Mouse (Mus musculus) kidney, adult 11 months (tissue): ENCODE measurements at regions not wholly inside any gene's neighbourhood (a gene's known extent, or its start where the extent isn't known, plus 50 kb on each side); places are given as distances from the start of the nearest gene placed in this dataset.
"Not testable (repeated sequence)": the region's sequence is repeated elsewhere in the genome, so short reads cannot be mapped to it uniquely, and the experiment has no call there.

Experiments used
- DNase-seq: peaks from one replicate; pipeline ENCODE4 v3.0.0; 2022

DNA sequence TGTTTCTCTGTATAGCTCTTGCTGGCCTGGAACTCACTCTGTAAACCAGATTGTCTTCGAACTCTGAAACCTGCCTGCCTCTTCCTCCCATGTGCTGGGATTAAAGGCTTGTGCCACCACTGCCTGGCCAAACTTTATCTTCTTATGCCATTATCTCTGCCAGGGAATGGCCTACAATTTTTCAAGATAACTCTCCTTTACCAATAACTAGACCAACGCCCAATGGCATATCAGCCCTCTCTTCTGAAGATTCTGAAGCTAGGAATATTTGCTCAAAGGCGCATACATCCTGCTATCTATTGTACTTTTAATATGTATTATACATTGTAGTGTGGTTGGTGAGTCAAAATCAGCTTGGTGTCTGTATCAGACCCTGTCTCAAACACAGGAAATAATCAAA lies 235.4 kb upstream of the Cts3 start:
- not testable (repeated sequence) for DNase-seq

DNA sequence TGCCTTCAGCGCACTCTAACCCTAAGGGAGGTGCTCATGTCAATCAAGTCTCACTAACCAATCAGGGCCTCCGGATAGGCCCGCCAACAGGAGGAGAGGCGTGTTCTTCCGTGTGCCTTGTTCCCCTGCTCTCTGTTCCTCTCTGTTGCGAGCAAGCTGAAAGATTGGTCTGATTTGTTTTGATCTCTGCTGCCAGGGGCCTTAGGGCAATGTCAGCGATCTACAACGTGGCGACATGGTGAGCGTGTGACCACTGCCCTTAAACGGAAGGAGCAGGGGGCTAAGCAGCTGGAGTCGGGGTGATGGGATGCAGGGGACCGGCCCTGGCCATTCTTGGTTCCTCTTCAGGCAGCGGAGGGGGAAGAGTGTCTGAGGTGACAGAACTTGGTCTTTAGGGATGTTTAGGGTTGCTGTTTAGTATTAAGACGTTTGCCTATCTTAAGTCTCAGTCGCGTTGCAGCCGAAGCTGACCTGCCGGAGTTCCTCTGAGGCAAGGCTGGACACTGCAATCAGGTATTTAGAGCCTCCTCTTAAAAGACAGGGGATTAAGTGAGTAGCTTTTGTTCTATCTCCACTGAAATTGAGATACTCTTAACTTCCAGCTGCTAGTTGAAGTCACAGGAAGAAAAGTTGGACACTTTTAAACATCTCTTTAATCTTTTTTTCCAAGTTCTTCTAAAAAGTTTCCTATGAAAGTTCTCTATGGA lies 234.4 kb upstream of the Cts3 start:
- DNase-seq, result peak; percentile 54

DNA sequence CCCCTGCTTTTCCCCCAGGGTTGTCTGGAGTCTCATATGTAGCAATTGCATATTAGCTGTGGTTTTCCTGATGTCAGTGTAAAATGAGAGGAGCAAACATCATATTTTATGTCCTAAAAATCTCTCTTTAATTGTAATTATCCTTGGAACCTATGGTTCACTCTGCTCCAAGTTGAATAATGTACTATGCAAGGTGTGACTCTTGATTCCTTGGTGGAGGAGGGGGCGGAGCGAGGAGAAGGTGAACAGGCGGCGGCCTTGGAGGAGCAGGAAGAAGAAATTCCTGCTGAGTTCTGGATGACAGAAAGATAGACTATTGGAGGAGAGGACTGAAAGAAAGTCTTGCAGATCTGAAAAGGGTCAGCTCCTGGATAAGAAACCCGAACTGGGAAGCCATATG lies 233.8 kb upstream of the Cts3 start:
- DNase-seq, result not testable (repeated sequence)

DNA sequence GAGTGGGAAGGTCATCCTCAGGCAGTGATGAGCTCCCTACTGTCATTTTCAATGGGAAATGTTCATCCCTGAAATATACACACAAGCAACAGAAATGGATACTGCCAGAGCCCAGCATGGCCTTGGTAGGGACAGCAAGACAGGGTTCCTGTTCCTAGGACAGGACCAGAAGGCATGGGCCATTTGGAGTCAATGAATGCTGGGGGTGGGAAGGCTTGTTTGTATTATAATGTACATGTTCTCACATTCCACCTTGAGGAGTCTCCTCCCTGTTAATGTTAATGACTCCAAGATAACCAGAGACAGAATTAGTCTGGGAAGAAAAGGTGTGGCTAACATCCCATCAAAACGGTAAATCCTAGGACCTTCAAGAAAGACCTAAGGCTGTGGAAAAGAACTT lies 193.5 kb upstream of the Cts3 start:
- not testable (repeated sequence) for DNase-seq
